Mouse (Mus musculus): ENCODE measurements around the gene Fbxo6. TPM values are rescaled to one million over a fixed set of nuclear protein-coding genes. Genes with fewer than 3 reads are reported as not detected.

Gene Fbxo6
- polyA plus RNA-seq, 1 experiment from 2014 or later: 16.4 TPM

DNA sequence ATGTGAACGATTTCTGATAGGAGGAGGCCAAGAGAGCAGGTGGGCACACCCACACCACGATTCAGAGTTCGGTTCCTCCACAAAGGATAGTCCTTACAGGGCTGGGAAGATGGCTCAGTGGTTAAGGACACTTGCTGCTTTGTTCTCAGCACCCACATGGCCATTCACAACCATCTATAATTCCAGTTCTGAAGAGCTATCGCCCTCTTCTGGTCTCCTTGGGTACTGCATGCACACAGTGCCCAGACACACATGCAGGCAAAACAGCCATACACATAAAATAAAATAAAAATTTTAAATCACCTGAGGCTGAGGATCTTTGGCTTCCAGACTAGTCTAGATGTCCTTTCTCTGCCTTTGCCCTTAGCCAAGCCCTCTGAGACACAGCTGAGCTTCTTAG, 34.5 kb downstream of the Fbxo6 start:
- Histone ChIP-seq H3K9me3 (no peaks in the 10 kb centered on the region; the same call in 1 of the 2 replicates), H3K27ac (no peak overlapping the region), H3K36me3 (replicated peaks) (0 out of 2 replicates have a peak, but pooled peaks cover 3% of the 10 kb centered on the region), H3K9ac (no peak overlapping the region), H3K4me2 (no peak overlapping the region), H3K27me3 (0 out of 2 replicates have a peak, but pooled peaks cover 8% of the 10 kb centered on the region), H3K4me3 (replicated peaks) (no peak overlapping the region), H3K4me1 (peaks cover 25% of the 10 kb centered on the region)
- no peak for ATAC-seq (ENCODE audit: low FRiP score)
- 74% methylated on average over 4 of the region's 4 CpGs for WGBS

DNA sequence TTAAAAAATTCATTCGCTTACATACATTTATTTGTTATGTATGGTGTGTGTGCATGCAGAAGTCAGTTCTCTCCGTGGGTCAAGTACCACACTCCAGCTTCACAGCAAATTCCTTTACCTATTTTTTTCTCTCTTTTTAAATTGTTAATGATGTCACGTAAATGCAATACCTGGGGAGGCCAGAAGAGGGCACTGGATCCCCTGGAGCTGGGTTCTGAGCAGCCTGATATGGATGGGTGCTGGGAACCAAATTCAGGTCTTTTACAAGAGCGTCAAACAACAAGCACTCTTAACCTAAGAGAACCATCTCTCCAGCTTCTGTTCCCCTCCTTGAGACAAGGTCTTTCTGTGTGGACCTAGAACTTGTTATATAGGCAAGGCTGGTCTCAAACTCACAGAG, 35.3 kb downstream of the Fbxo6 start:
- no peaks in the 10 kb centered on the region; the same call in 1 of the 2 replicates for H3K9me3 ChIP-seq
- 0 out of 2 replicates have a peak, but pooled peaks cover 8% of the 10 kb centered on the region for H3K27me3 ChIP-seq
- H3K4me2 ChIP-seq: no peak overlapping the region
- no peak overlapping the region for H3K4me3 ChIP-seq (replicated peaks)
- H3K4me1 ChIP-seq: peaks cover 18% of the 10 kb centered on the region
- WGBS: 77% methylated on average over 4 of the region's 4 CpGs
- no peak for ATAC-seq (ENCODE audit: low FRiP score)
- H3K27ac ChIP-seq: no peak overlapping the region
- 0 out of 2 replicates have a peak, but pooled peaks cover 4% of the 10 kb centered on the region for H3K36me3 ChIP-seq (replicated peaks)
- H3K9ac ChIP-seq: no peak overlapping the region

DNA sequence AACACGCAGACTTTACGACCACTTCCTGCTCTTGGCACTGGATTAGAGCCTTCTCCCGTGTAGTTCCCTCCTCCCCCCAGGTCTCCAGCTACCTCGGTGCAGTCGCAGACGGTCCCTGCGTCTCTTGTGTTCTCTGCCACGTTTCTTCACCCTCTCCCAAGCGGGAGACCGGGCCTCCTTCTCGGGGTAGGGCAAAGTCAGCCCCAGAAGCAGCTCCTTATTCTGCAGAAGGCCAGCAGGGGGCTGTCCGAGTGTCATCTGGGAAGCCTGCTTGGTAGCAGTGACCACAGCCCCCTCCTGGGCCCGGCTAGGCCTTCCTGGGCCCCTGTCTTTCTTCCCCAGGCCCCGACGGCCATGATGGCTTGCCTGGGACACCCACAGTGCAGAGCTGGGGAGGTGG, 36.5 kb downstream of the Fbxo6 start:
- Histone ChIP-seq H3K27ac (no peak overlapping the region), H3K27me3 (0 out of 2 replicates have a peak, but pooled peaks cover 8% of the 10 kb centered on the region), H3K4me3 (replicated peaks) (no peak overlapping the region), H3K4me1 (peaks cover 11% of the 10 kb centered on the region), H3K9me3 (no peaks in the 10 kb centered on the region; the same call in 1 of the 2 replicates), H3K9ac (peak overlapping the region; percentile 36; the same call in 1 of the 2 replicates), H3K4me2 (peak overlapping the region; percentile 34; the same call in 1 of the 2 replicates), H3K36me3 (replicated peaks) (0 out of 2 replicates have a peak, but pooled peaks cover 4% of the 10 kb centered on the region)
- WGBS: 6% methylated on average over 15 of the region's 15 CpGs
- ATAC-seq (ENCODE audit: low FRiP score): peak; percentile 36; the same call in 1 of the 2 replicates

DNA sequence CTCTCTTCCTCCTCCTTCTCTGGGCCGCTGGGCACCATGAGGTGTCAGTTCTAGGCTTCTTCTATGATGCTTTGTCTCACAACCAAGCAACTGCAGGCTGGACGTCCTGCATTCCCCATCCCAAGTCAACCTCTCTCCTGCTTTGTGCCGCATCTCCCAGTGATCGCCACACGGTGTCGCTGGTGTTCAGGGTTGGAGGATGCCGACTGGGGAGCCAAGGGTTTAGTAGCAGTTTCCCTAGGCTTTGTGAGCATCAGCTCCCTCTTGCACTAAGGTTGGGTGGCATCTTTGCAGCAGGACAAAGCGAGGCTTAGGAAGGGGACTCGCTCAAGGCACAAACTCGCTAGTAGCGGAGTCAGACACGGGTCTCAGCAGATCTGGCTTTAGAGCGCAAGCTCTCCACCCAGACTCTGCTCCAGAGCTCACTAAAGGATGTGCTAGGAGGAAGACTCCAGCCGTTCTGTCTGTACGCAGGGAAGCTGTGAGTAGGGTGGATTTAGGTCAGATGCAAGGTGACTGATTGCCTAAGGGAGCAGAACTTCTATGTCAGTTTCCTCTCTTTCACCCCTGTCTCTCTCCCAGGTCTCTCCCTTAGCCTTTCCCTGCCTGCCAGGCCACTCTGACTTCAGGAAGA, 37.1 kb downstream of the Fbxo6 start:
- Histone ChIP-seq H3K27me3 (0 out of 2 replicates have a peak, but pooled peaks cover 8% of the 10 kb centered on the region), H3K9me3 (no peaks in the 10 kb centered on the region; the same call in 1 of the 2 replicates), H3K4me2 (peak overlapping the region; percentile 34), H3K9ac (peak overlapping the region; percentile 36; the same call in 1 of the 2 replicates), H3K27ac (peak overlapping the region; percentile 69; the same call in 1 of the 2 replicates), H3K36me3 (replicated peaks) (peaks cover 4% of the 10 kb centered on the region; the same call in 1 of the 2 replicates), H3K4me3 (replicated peaks) (no peak overlapping the region), H3K4me1 (peaks cover 11% of the 10 kb centered on the region)
- peak; percentile 80 for ATAC-seq (ENCODE audit: low FRiP score)
- 3% methylated on average over 15 of the region's 15 CpGs for WGBS

DNA sequence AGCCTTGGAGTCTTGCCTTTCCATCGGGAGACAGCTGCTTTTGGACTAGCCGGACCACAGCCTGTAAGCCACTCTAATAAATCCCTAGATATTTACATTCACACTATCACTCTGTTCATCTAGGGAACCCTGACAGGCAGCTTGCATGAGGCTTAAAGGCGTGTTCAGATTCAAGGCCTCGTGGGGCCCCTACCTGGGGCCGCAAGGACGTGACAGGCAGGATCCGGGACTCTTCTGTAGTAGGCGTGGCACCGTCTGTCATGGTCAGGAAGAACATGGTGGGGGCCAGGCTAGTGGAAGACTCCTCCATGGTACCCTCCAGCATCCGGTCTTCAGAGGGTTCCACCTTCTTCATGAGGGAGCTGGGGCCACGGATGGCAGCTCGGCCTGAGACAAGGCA, 39.4 kb downstream of the Fbxo6 start:
- Histone ChIP-seq H3K4me2 (no peak overlapping the region), H3K27me3 (0 out of 2 replicates have a peak, but pooled peaks cover 8% of the 10 kb centered on the region), H3K9me3 (no peaks in the 10 kb centered on the region; the same call in 1 of the 2 replicates), H3K4me3 (replicated peaks) (no peak overlapping the region), H3K36me3 (replicated peaks) (peaks cover 6% of the 10 kb centered on the region), H3K9ac (no peak overlapping the region), H3K27ac (no peak overlapping the region), H3K4me1 (peaks cover 11% of the 10 kb centered on the region)
- WGBS: 88% methylated on average over 12 of the region's 12 CpGs
- ATAC-seq (ENCODE audit: low FRiP score): no peak

DNA sequence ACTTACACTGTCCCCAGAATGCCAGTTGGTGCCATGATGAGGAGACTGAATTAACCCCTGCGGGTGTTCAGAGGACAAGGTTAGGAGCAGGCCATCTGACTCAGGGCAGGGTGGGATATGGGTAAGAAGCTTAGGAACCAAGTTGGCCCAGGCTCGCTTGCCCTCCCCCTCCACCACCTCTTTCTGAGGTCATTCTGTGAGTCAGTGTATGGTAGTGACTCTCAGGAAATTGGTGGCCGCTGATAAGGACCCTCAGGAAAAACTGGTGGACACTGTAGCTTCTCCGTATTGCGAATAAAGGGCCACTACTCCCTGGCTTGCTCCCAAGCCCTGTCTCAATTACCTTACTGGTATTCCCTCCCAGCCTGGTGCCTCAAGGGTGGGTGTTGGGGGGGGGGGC, 42.7 kb downstream of the Fbxo6 start:
- no peaks in the 10 kb centered on the region for H3K4me1 ChIP-seq
- no peak overlapping the region for H3K9ac ChIP-seq
- 85% methylated on average over 5 of the region's 5 CpGs for WGBS
- H3K9me3 ChIP-seq: no peaks in the 10 kb centered on the region
- no peak overlapping the region for H3K27ac ChIP-seq
- H3K4me3 ChIP-seq (replicated peaks): no peak overlapping the region
- H3K4me2 ChIP-seq: no peak overlapping the region
- no peaks in the 10 kb centered on the region for H3K27me3 ChIP-seq
- ATAC-seq (ENCODE audit: low FRiP score): no peak
- H3K36me3 ChIP-seq (replicated peaks): peaks cover 6% of the 10 kb centered on the region

DNA sequence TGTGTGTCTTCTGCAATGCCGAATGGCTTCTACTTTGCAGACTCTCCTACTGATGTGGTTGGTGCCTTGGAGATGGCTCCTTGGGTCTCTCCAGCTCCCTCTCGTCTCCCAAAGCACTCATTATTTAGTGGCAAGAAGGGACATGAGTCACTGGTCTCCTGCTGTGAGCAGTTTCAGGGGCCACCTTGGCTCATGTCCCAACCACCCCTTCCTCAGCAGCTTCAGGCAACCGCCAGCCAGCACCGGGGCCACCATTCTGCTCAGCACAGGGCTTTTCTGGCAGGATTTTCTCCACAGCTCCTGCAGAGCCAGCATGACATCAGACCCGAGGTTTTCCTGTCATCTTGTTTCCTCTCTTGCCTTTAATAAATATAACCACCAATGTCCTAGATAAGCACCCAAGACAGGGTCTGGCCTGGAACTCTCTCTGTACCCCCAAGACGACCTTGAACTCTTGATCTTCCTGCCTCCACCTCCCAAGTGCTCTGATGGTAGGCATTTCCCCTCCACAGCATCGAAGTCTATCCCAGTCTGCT, 43.3 kb downstream of the Fbxo6 start:
- no peak overlapping the region for H3K27ac ChIP-seq
- H3K36me3 ChIP-seq (replicated peaks): peaks cover 6% of the 10 kb centered on the region
- H3K9me3 ChIP-seq: no peaks in the 10 kb centered on the region
- H3K9ac ChIP-seq: no peak overlapping the region
- no peaks in the 10 kb centered on the region for H3K4me1 ChIP-seq
- WGBS: 69% methylated on average over 7 of the region's 7 CpGs
- no peak overlapping the region for H3K4me2 ChIP-seq
- no peaks in the 10 kb centered on the region for H3K27me3 ChIP-seq
- ATAC-seq (ENCODE audit: low FRiP score): no peak
- H3K4me3 ChIP-seq (replicated peaks): no peak overlapping the region

DNA sequence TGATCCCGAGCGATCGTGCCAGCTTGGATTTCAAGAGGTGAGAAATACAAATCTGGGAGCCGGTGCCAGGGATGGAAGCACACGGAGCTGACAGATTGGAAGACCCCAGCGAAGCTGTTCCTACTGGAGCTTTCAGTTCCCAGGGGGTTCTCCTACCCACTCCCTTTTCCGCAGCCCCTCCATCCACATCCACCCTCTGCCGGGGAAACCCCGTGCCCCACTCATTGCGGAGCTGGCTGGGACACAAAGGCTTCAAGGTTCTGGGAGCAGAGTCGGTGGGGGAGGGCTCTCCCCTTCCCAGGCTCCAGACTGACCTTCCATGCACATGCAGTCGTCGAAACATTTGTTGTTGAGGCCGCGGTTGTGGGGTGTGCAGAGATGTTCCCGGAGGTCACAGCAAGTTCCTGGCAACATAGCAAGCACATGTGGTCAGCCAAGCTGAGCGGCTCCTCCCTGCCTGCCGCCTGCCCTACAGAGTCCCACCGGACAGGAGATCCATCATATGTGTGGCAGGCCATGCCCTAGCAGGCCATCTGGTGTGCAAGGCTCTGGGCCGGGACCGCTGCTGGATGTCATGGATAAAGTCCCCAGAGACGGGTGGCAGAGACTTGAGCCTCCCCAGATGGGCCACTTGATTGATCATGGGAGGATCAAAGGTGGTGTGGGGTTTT, 44.2 kb downstream of the Fbxo6 start:
- H3K27me3 ChIP-seq: no peaks in the 10 kb centered on the region
- no peak overlapping the region for H3K4me2 ChIP-seq
- H3K4me3 ChIP-seq (replicated peaks): no peak overlapping the region
- 0 out of 2 replicates have a peak overlapping the region, but pooled peaks have one; percentile 54 for H3K27ac ChIP-seq
- H3K36me3 ChIP-seq (replicated peaks): peaks cover 6% of the 10 kb centered on the region
- H3K9me3 ChIP-seq: no peaks in the 10 kb centered on the region
- no peak for ATAC-seq (ENCODE audit: low FRiP score)
- H3K9ac ChIP-seq: no peak overlapping the region
- 81% methylated on average over 22 of the region's 22 CpGs for WGBS
- H3K4me1 ChIP-seq: no peaks in the 10 kb centered on the region

DNA sequence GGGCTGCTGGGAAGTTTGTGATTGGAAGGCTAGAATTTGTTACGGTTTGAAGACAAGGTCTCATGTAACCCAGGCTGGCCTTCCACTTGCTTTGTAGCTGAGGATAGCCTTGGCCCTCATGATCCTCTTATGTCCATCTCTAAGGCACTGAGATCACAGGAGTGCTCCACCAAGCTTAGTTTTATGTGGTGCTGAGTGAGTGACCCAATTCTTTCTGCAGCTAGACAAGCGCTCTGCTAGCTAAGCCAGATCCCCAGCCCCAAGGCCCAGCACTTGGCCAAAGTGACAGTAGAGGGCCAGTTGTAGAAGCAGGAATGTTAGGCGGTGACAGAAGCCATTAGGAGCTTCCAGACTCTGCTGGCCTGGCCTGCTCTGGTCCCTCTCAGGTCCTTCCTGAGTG, 47.8 kb downstream of the Fbxo6 start:
- peaks cover 14% of the 10 kb centered on the region for H3K4me1 ChIP-seq
- ATAC-seq (ENCODE audit: low FRiP score): no peak
- H3K36me3 ChIP-seq (replicated peaks): no peaks in the 10 kb centered on the region; the same call in none of the 2 replicates
- no peak overlapping the region for H3K4me2 ChIP-seq
- no peak overlapping the region for H3K4me3 ChIP-seq (replicated peaks)
- peaks cover 7% of the 10 kb centered on the region; the same call in 1 of the 2 replicates for H3K27me3 ChIP-seq
- WGBS: 95% methylated on average over 3 of the region's 3 CpGs
- H3K9me3 ChIP-seq: no peaks in the 10 kb centered on the region
- H3K27ac ChIP-seq: no peak overlapping the region
- no peak overlapping the region for H3K9ac ChIP-seq

DNA sequence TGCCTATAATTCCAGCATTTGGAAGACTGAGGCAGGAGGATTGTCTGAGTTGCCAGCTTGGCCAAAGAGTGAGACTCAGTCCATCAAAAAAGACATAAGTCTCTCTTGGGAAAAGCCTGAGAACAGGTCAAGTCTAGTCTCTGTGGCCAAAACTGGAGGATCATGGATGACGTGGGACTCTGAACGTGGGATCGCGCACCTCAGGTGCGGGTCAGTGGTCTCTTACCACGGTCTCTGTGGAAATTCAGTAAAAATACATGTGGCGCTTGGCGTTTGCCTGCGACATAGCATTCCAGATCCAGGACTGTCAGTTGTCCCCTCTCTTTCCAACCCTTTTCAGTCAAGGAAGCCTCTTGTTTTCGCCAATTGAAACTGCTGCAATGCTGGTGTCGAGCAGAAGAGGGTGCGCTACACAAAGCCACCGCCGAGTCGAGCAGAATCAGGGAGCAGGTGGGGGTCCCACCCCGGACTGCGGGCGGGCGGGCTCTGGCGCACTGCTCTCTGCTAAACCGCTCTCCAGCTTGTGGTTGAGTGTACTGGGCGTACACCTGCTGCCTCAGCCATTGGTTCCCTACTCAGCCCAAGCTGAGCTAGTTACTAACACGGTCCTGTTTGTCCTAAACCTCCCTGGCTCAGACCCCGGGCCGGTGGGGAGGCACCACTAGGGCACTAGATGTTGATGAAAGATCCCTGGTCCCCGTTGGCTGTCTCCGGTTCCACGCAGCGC, 50.0 kb downstream of the Fbxo6 start:
- Histone ChIP-seq H3K36me3 (replicated peaks) (no peaks in the 10 kb centered on the region; the same call in 1 of the 2 replicates), H3K4me3 (replicated peaks) (peak overlapping the region; percentile 24), H3K27ac (peak overlapping the region; percentile 39), H3K9me3 (no peaks in the 10 kb centered on the region), H3K27me3 (peaks cover 7% of the 10 kb centered on the region; the same call in 1 of the 2 replicates), H3K9ac (peak overlapping the region; percentile 26; the same call in 1 of the 2 replicates), H3K4me2 (peak overlapping the region; percentile 48), H3K4me1 (peaks cover 14% of the 10 kb centered on the region)
- ATAC-seq (ENCODE audit: low FRiP score): peak; percentile 92
- 16% methylated on average over 29 of the region's 29 CpGs for WGBS

DNA sequence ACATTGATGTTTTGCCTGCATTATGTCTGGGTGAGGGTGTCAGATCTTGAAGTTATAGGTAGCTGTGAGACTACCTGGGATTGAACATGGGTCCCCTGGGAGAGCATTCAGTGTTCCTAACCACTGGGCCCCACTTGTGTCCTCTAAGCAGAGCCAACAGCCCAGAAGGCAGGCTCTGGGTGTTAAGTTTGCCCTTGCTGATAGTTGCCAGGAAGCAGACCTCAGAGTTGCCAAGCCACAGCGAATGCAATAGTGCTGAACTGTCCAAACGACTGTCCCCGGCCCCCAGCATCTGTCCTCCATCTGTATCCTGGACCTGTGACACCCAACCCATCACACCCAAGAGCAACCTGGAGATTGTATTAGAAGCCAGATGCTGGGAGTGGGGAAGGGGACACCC, 53.3 kb downstream of the Fbxo6 start:
- H3K9ac ChIP-seq: no peak overlapping the region
- ATAC-seq (ENCODE audit: low FRiP score): no peak
- no peaks in the 10 kb centered on the region for H3K36me3 ChIP-seq (replicated peaks)
- H3K27ac ChIP-seq: no peak overlapping the region
- H3K27me3 ChIP-seq: peaks cover 7% of the 10 kb centered on the region; the same call in 1 of the 2 replicates
- H3K9me3 ChIP-seq: no peaks in the 10 kb centered on the region
- WGBS: 86% methylated on average over 3 of the region's 3 CpGs
- H3K4me3 ChIP-seq (replicated peaks): no peak overlapping the region
- H3K4me1 ChIP-seq: peaks cover 14% of the 10 kb centered on the region
- H3K4me2 ChIP-seq: no peak overlapping the region

All from forebrain, embryonic 12.5 days (tissue).